Mouse (Mus musculus) kidney, embryonic 15.5 days (tissue): ENCODE measurements around the gene Matn4. TPM values are rescaled to one million over a fixed set of nuclear protein-coding genes. Genes with fewer than 3 reads are reported as not detected.

Source experiments
- ATAC-seq: fragments of 200-750 bp; cut with Nextera tagmentation; replicated peaks from 2 replicates; pipeline ENCODE4 v1.8.0; 2017; ENCODE audit warnings: moderate TSS enrichment; ENCODE audit not compliant: low FRiP score
- H3K27ac ChIP-seq: fragments of 300-500 bp; sonication (generic); 2 replicates; pipeline ENCODE4 v1.5.1; 2015; ENCODE audit warnings: mild to moderate bottlenecking, inconsistent platforms
- H3K27me3 ChIP-seq: fragments of 300-500 bp; sonication (generic); 2 replicates; pipeline ENCODE4 v1.6.1; 2015; ENCODE audit warnings: inconsistent platforms
- H3K36me3 ChIP-seq: fragments of 300-500 bp; sonication (generic); 2 replicates; pipeline ENCODE4 v1.6.1; 2015; ENCODE audit warnings: inconsistent platforms
- H3K4me1 ChIP-seq: fragments of 300-500 bp; sonication (generic); 2 replicates; pipeline ENCODE4 v1.6.1; 2015; ENCODE audit warnings: inconsistent platforms
- H3K4me2 ChIP-seq: fragments of 300-500 bp; sonication (generic); 2 replicates; pipeline ENCODE4 v1.6.1; 2015; ENCODE audit warnings: moderate library complexity, mild to moderate bottlenecking, inconsistent platforms
- H3K4me3 ChIP-seq: fragments of 300-500 bp; sonication (generic); replicated peaks from 2 replicates; pipeline ENCODE4 v1.5.1; 2015; ENCODE audit warnings: mild to moderate bottlenecking, inconsistent platforms
- H3K9ac ChIP-seq: fragments of 300-500 bp; sonication (generic); 2 replicates; pipeline ENCODE4 v1.6.1; 2015; ENCODE audit warnings: mild to moderate bottlenecking, inconsistent platforms
- H3K9me3 ChIP-seq: fragments of 300-500 bp; sonication (generic); replicated peaks from 2 replicates; pipeline ENCODE4 v1.6.1; 2016; ENCODE audit warnings: inconsistent platforms
- WGBS: fragments of 180-500 bp; shearing (Covaris S2); methylation state at CpG from one replicate; pipeline ENCODE4 v1.1.7; 2015; ENCODE audit warnings: mixed read lengths; 5-methylcytosine and 5-hydroxymethylcytosine counted together
- polyA plus RNA-seq: library from polyadenylated mRNA; unstranded; fragments of >200 nt; fragmentation: Nextera tagmentation; extraction: Ambion mirVana; gene quantifications from 2 replicates; pipeline ENCODE4 v1.2.1, GENCODE M21; 2015

Gene Matn4
- polyA plus RNA-seq, 1 experiment from 2014 or later = 1.1 TPM

GRCm38 (mm10) chr2:164443051-164443437 is 38.1 kb upstream of the Matn4 start:
- H3K27ac ChIP-seq = peak overlapping the region; percentile 86
- H3K36me3 ChIP-seq = no peaks in the 10 kb centered on the region
- H3K9me3 ChIP-seq = no peaks in the 10 kb centered on the region
- H3K9ac ChIP-seq = peak overlapping the region; percentile 72
- WGBS = under 1% methylated on average over 26 of the region's 26 CpGs
- H3K4me2 ChIP-seq = peak overlapping the region; percentile 78
- peak; percentile 93 for ATAC-seq
- peaks cover 4% of the 10 kb centered on the region; the same call in 1 of the 2 replicates for H3K27me3 ChIP-seq
- peak overlapping the region; percentile 63 for H3K4me3 ChIP-seq
- peaks cover 54% of the 10 kb centered on the region for H3K4me1 ChIP-seq

GRCm38 (mm10) chr2:164442315-164443050 is 37.5 kb upstream of the Matn4 start:
- Histone ChIP-seq H3K4me1 (peaks cover 60% of the 10 kb centered on the region), H3K9ac (peak overlapping the region; percentile 72), H3K27ac (peak overlapping the region; percentile 86), H3K36me3 (no peaks in the 10 kb centered on the region), H3K9me3 (no peaks in the 10 kb centered on the region), H3K4me2 (peak overlapping the region; percentile 78), H3K4me3 (peak overlapping the region; percentile 63), H3K27me3 (peaks cover 4% of the 10 kb centered on the region; the same call in 1 of the 2 replicates)
- WGBS = 2% methylated on average over 29 of the region's 29 CpGs
- ATAC-seq = peak; percentile 58

GRCm38 (mm10) chr2:164441731-164442130 is 36.8 kb upstream of the Matn4 start:
- peak overlapping the region; percentile 86 for H3K27ac ChIP-seq
- peak overlapping the region; percentile 63 for H3K4me3 ChIP-seq
- peaks cover 4% of the 10 kb centered on the region; the same call in 1 of the 2 replicates for H3K27me3 ChIP-seq
- 27% methylated on average over 7 of the region's 7 CpGs for WGBS
- no peaks in the 10 kb centered on the region for H3K36me3 ChIP-seq
- H3K4me1 ChIP-seq = peaks cover 67% of the 10 kb centered on the region
- no peaks in the 10 kb centered on the region for H3K9me3 ChIP-seq
- H3K9ac ChIP-seq = peak overlapping the region; percentile 72
- no peak for ATAC-seq
- H3K4me2 ChIP-seq = peak overlapping the region; percentile 78

DNA sequence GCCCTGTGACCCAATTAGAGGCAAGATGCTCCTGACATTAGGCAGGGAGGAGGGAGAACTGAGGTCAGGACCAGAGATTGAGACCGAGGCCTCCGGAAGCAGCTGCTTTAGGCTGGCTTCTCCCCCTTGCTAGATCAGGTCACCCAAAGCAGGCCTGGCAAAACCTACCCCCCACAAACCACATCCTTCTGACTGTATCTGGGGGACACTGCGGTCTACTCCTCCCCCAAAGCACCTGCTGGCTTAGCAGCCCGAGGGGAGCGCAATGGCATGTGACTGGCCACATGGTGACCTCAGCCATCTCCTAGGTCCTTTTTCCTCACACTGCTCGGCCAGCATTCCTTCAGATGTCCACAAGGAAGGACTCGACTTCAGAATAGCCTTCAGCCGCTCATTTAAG is 36.2 kb upstream of the Matn4 start:
- WGBS = 25% methylated on average over 8 of the region's 8 CpGs
- no peak for ATAC-seq
- H3K9ac ChIP-seq = peak overlapping the region; percentile 72
- no peaks in the 10 kb centered on the region for H3K36me3 ChIP-seq
- peaks cover 4% of the 10 kb centered on the region; the same call in 1 of the 2 replicates for H3K27me3 ChIP-seq
- peak overlapping the region; percentile 86 for H3K27ac ChIP-seq
- peak overlapping the region; percentile 78 for H3K4me2 ChIP-seq
- H3K4me1 ChIP-seq = peaks cover 73% of the 10 kb centered on the region
- H3K4me3 ChIP-seq = peak overlapping the region; percentile 63
- H3K9me3 ChIP-seq = no peaks in the 10 kb centered on the region

DNA sequence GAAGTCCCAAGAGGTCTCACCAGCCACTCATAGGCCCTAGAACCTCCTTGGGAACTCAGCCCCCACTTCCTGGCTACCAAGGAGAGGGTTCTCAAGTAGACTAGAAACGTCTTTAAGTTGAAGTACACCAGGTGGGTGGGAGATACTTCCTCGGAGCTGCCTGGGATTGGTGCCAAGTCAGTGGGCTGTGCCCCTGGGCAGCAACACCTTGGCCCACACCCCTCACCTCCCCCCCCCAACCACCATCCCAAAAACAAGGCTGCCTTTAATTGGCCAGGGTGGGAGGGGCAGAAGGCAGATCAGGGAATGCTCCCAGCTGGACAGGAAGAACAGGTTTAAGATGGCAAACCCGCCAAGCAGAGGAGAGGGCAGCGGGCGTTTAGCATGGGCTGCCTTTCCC is 35.4 kb upstream of the Matn4 start:
- Histone ChIP-seq H3K27me3 (peaks cover 4% of the 10 kb centered on the region; the same call in 1 of the 2 replicates), H3K4me1 (peaks cover 82% of the 10 kb centered on the region), H3K9ac (no peak overlapping the region), H3K27ac (peak overlapping the region; percentile 86; the same call in 1 of the 2 replicates), H3K9me3 (no peaks in the 10 kb centered on the region), H3K4me3 (peak overlapping the region; percentile 63), H3K4me2 (peak overlapping the region; percentile 78), H3K36me3 (no peaks in the 10 kb centered on the region)
- 52% methylated on average over 5 of the region's 5 CpGs for WGBS
- no peak for ATAC-seq

DNA sequence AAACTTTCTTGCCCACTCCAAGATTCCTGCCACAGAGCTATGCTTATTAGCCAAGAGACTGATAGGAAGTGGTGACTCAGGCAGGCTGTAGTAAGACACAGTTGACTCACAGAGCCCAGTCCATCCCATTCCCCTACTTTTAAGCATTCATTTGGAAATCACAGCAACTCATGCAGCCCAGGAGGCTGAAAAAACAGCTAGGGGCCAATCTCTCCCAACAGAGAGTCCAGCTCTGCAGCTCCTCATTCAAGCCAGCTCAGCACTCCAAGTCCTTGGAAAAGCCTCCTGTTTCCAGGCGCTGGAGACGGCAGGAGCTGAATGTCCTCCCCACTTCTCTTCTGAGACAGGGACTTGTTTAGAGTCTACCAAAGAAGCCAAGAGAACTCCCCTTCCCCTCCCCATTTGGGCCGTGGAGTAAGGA is 34.1 kb upstream of the Matn4 start:
- H3K4me1 ChIP-seq = peaks cover 95% of the 10 kb centered on the region
- whole genome bisulfite sequencing = 64% methylated on average over 3 of the region's 3 CpGs
- H3K27ac ChIP-seq = peak overlapping the region; percentile 93
- peak overlapping the region; percentile 78 for H3K4me2 ChIP-seq
- peaks cover 4% of the 10 kb centered on the region; the same call in 1 of the 2 replicates for H3K27me3 ChIP-seq
- no peak overlapping the region; the same call in none of the 2 replicates for H3K4me3 ChIP-seq
- H3K9me3 ChIP-seq = no peaks in the 10 kb centered on the region
- no peak for ATAC-seq
- H3K9ac ChIP-seq = 0 out of 2 replicates have a peak overlapping the region, but pooled peaks have one; percentile 21
- H3K36me3 ChIP-seq = no peaks in the 10 kb centered on the region

DNA sequence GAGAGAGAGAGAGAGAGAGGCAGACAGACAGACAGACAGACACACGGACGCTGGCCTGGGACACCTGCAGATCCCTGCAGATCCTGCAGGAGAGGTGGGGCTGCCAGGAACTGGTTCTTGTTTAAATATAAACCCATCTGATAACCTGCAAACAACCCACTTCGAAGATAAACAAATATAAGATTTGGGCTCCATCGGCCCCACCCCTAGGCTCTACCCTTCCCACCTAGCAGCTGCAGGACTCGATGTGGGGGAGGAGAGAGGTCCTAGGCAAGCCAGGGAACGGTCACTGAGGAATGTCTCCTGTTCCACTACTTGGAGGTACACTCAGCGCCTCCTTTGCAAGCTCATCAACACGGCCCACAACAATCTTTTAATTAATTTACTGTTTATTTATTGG is 33.3 kb upstream of the Matn4 start:
- no peak for ATAC-seq
- peak overlapping the region; percentile 10; the same call in 1 of the 2 replicates for H3K4me3 ChIP-seq

GRCm38 (mm10) chr2:164437710-164438109 is 32.8 kb upstream of the Matn4 start:
- peak overlapping the region; percentile 78 for H3K4me2 ChIP-seq
- peak; percentile 7; the same call in 1 of the 2 replicates for ATAC-seq
- no peaks in the 10 kb centered on the region for H3K36me3 ChIP-seq
- H3K9ac ChIP-seq = no peak overlapping the region
- H3K4me1 ChIP-seq = peaks cover 99% of the 10 kb centered on the region
- WGBS = 13% methylated on average over 6 of the region's 6 CpGs
- no peaks in the 10 kb centered on the region for H3K9me3 ChIP-seq
- H3K4me3 ChIP-seq = no peak overlapping the region
- peak overlapping the region; percentile 93 for H3K27ac ChIP-seq
- peaks cover 4% of the 10 kb centered on the region; the same call in 1 of the 2 replicates for H3K27me3 ChIP-seq

More for the DNA sequence above, 33.3 kb upstream of the Matn4 start:
- Histone ChIP-seq H3K27ac (peak overlapping the region; percentile 93), H3K9me3 (no peaks in the 10 kb centered on the region), H3K36me3 (no peaks in the 10 kb centered on the region), H3K4me1 (peaks cover 96% of the 10 kb centered on the region), H3K9ac (0 out of 2 replicates have a peak overlapping the region, but pooled peaks have one; percentile 21), H3K4me2 (peak overlapping the region; percentile 78), H3K27me3 (peaks cover 4% of the 10 kb centered on the region; the same call in 1 of the 2 replicates)
- WGBS = 29% methylated on average over 8 of the region's 8 CpGs

GRCm38 (mm10) chr2:164436961-164437360 is 32.0 kb upstream of the Matn4 start:
- ATAC-seq = peak; percentile 59
- WGBS = 21% methylated on average over 3 of the region's 3 CpGs
- Histone ChIP-seq H3K9ac (0 out of 2 replicates have a peak overlapping the region, but pooled peaks have one; percentile 22), H3K4me2 (peak overlapping the region; percentile 78), H3K27ac (peak overlapping the region; percentile 93), H3K27me3 (peaks cover 4% of the 10 kb centered on the region; the same call in 1 of the 2 replicates), H3K4me3 (0 out of 2 replicates have a peak overlapping the region, but pooled peaks have one; percentile 7), H3K9me3 (no peaks in the 10 kb centered on the region), H3K4me1 (peaks cover 100% of the 10 kb centered on the region), H3K36me3 (no peaks in the 10 kb centered on the region)

DNA sequence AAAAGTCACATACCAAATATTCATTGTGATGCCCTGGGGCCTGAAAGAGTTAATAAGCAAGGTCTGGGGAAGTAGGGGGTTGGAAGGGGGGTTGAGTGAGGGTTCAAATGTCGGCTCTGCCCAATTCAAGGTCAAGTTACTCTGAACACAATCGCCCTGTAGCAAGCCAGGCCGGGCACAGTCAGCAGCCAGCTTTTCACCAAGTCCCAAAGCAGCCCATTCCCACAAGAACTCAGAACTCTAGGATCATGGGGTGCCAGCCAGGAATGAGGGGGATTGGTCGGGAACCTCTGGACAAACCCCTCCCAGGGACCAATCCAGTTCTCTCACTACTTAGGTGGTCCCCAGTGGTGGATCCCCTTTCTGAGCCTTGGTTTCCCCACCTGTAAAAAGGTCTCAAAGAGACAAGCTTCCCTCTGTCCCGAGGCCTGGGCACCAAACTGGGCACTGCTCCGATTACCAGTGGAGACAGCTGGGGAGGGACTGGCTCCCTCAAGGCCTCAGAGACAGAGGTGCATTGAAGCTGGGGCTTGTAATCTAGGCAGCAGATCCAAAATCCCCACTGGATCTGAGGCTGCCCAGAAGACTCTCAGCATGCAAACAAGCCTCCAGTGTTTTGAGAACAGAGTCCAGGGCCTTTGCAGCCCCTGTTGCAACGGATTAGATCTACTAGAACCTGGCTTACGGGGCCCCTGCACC is 31.4 kb upstream of the Matn4 start:
- Histone ChIP-seq H3K9me3 (no peaks in the 10 kb centered on the region), H3K27ac (peak overlapping the region; percentile 93), H3K36me3 (no peaks in the 10 kb centered on the region), H3K9ac (peak overlapping the region; percentile 22; the same call in 1 of the 2 replicates), H3K4me3 (0 out of 2 replicates have a peak overlapping the region, but pooled peaks have one; percentile 7), H3K4me1 (peaks cover 100% of the 10 kb centered on the region), H3K27me3 (no peaks in the 10 kb centered on the region), H3K4me2 (peak overlapping the region; percentile 78)
- WGBS = 6% methylated on average over 8 of the region's 8 CpGs
- no peak for ATAC-seq

GRCm38 (mm10) chr2:164435216-164436090 is 30.5 kb upstream of the Matn4 start:
- peak overlapping the region; percentile 93 for H3K27ac ChIP-seq
- H3K4me1 ChIP-seq = peaks cover 100% of the 10 kb centered on the region
- H3K36me3 ChIP-seq = no peaks in the 10 kb centered on the region
- H3K4me2 ChIP-seq = peak overlapping the region; percentile 78
- WGBS = 21% methylated on average over 5 of the region's 5 CpGs
- no peak for ATAC-seq
- no peak overlapping the region for H3K9ac ChIP-seq
- H3K4me3 ChIP-seq = no peak overlapping the region
- no peaks in the 10 kb centered on the region for H3K27me3 ChIP-seq
- no peaks in the 10 kb centered on the region for H3K9me3 ChIP-seq
